Mouse (Mus musculus) small intestine, adult 2 months (tissue): ENCODE data around the gene Erich4.

Experiments
- CTCF ChIP-seq: fragments of 200-500 bp; IDR thresholded peaks from 2 replicates; pipeline ENCODE4 v1.5.1; 2012; ENCODE audit warnings: low read depth, mild to moderate bottlenecking, control low read depth, inconsistent platforms, low read length, moderate library complexity, mixed read lengths; ENCODE audit not compliant: insufficient replicate concordance, insufficient read length; ENCODE audit errors: extremely low read depth
- POLR2A ChIP-seq: fragments of 200-500 bp; IDR thresholded peaks from 2 replicates; pipeline ENCODE4 v1.6.1; 2012; ENCODE audit warnings: low read depth, mild to moderate bottlenecking, control low read depth, inconsistent platforms, low read length, moderate library complexity

GRCm38 (mm10) chr7:25647574-25648123 lies 32.0 kb upstream of the Erich4 start:
- TF ChIP-seq POLR2A: no peak
- peak; percentile 28; the same call in 1 of the 2 replicates for TF ChIP-seq CTCF
